Mouse (Mus musculus): ENCODE results near the gene Ranbp3. TPM values are rescaled to one million over a fixed set of nuclear protein-coding genes. Genes with fewer than 3 reads are reported as not detected.

The Ranbp3 gene
- total and polyA plus RNA-seq, 3 experiments = 77.9 to 86.0 (median 79.5) TPM

DNA sequence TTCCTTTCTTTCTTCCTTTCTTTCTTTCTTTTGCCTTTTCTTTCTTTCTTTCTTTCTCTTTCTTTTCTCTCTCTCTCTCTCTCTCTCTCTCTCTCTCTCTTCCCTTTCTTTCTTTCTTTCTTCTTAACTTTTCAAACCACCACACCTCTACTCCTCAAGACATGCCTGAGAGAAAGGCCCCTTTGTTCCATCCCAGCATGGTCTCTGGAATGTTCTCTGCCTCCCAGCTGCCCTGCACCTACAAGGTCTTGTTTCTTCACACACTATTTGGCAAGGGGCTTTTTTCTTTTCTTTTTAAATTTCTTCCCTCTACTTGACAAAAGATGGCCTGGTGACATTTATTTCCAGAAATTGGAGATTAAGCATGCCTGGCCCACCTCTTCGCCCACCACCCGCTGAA is 56.6 kb downstream of the Ranbp3 start:
- H3K79me2 ChIP-seq (replicated peaks; ENCODE audit: control insufficient read depth, extremely low read depth, insufficient read depth, poor library complexity, severe bottlenecking) = no peaks in the 10 kb centered on the region
- dilution Hi-C loops (cut with MboI; ENCODE audit: extremely low pct_ligation_motif_present, extremely low pct_unique_long_range_greater_than_20kb, low sequenced_read_pairs) = no loop called here
- in situ Hi-C loops (cut with MboI; ENCODE audit: low pct_ligation_motif_present, low pct_unique_long_range_greater_than_20kb, low sequenced_read_pairs) = no loop called here
- DNase-seq (ENCODE audit: extremely low read depth) = no peak
- peaks cover 51% of the 10 kb centered on the region for H3K27me3 ChIP-seq (replicated peaks)
- H3K36me3 ChIP-seq (replicated peaks in 1 of 2; ENCODE audit: control insufficient read depth in 1 of 2, insufficient read depth in 1 of 2, low read length in 1 of 2) = peaks cover 0 to under 1% of the 10 kb centered on the region in 2 experiments
- no peak overlapping the region for H3K27ac ChIP-seq (ENCODE audit: insufficient read depth, low read depth)
- H3K4me2 ChIP-seq (ENCODE audit: insufficient read depth, low read depth, poor library complexity, severe bottlenecking) = no peak overlapping the region
- H3K4me3 ChIP-seq (replicated peaks in 1 of 3; ENCODE audit: low read depth in 2 of 3, low read length in 2 of 3, poor library complexity in 1 of 3) = no peak overlapping the region
- H3K9me3 ChIP-seq (replicated peaks; ENCODE audit: low read length) = no peaks in the 10 kb centered on the region
- no peak overlapping the region for H3K9ac ChIP-seq (ENCODE audit: insufficient read depth, low read depth)
- peaks cover 6 to 24% of the 10 kb centered on the region in 2 experiments for H3K4me1 ChIP-seq (ENCODE audit: control insufficient read depth in 1 of 2, insufficient read depth in 2 of 2)
- no peak for TF ChIP-seq JUND (conservative IDR thresholded peaks at IDR 0.05; ENCODE audit: low read depth, low read length)
- TF ChIP-seq KAT2A (IDR thresholded peaks at IDR 0.05; ENCODE audit: insufficient replicate concordance, low read length) = no peak

DNA sequence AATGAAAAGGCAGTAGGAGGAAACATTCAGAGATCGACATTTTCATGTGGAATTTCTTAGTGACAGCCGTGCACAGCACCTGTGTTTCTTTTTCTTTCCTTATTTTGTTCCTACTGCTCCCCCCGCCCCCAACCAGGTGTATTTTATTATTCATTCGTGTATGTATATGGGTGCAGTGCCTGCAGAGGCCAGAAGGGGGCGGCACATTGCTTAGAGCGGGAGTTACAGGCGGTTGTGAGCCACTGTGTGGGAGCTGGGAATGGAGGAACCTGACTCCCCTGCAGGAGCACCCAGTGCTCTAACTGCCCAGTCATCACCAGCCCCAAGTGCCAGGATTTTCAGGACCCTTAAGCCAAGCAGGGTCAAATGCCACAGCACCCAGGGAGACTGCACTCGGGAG is 63.4 kb downstream of the Ranbp3 start:
- no peaks in the 10 kb centered on the region for H3K36me3 ChIP-seq (replicated peaks in 1 of 2; ENCODE audit: control insufficient read depth in 1 of 2, insufficient read depth in 1 of 2, low read length in 1 of 2)
- no peak overlapping the region for H3K4me2 ChIP-seq (ENCODE audit: insufficient read depth, low read depth, poor library complexity, severe bottlenecking)
- no peaks in the 10 kb centered on the region for H3K79me2 ChIP-seq (replicated peaks; ENCODE audit: control insufficient read depth, extremely low read depth, insufficient read depth, poor library complexity, severe bottlenecking)
- peaks cover 4% of the 10 kb centered on the region for H3K9me3 ChIP-seq (replicated peaks; ENCODE audit: low read length)
- TF ChIP-seq ZNF384 (IDR thresholded peaks at IDR 0.05; ENCODE audit: low read depth, low read length) = no peak
- no peak for TF ChIP-seq MYC (IDR thresholded peaks at IDR 0.05; ENCODE audit: low read depth, low read length)
- no peak for TF ChIP-seq NELFE (IDR thresholded peaks at IDR 0.05; ENCODE audit: low read depth, low read length)
- TF ChIP-seq EP300 (IDR thresholded peaks at IDR 0.05; ENCODE audit: low read length) = no peak
- TF ChIP-seq TCF12 (IDR thresholded peaks at IDR 0.05; ENCODE audit: low read depth, low read length) = no peak
- TF ChIP-seq CTCF (conservative IDR thresholded peaks at IDR 0.05 in 1 of 2, IDR thresholded peaks at IDR 0.05 in 1 of 2; ENCODE audit: low read depth in 2 of 2, low read length in 2 of 2) = peak in 1 of 2 experiments; percentile 59; a peak in 3 of 4 replicates
- no peak for TF ChIP-seq GABPA (IDR thresholded peaks at IDR 0.05; ENCODE audit: insufficient replicate concordance, low read depth, low read length)
- peak; percentile 13; the same call in 1 of the 2 replicates for TF ChIP-seq RAD21 (IDR thresholded peaks at IDR 0.05; ENCODE audit: low read depth, low read length)
- no peak for TF ChIP-seq USF2 (conservative IDR thresholded peaks at IDR 0.05; ENCODE audit: low read depth, low read length)
- TF ChIP-seq HCFC1 (IDR thresholded peaks at IDR 0.05; ENCODE audit: low read depth, low read length) = no peak
- DNase-seq (ENCODE audit: extremely low read depth) = no peak
- no peaks in the 10 kb centered on the region for H3K4me1 ChIP-seq (ENCODE audit: control insufficient read depth in 1 of 2, insufficient read depth in 2 of 2)
- in situ Hi-C loops (cut with MboI; ENCODE audit: low pct_ligation_motif_present, low pct_unique_long_range_greater_than_20kb, low sequenced_read_pairs) (no loop called here), dilution Hi-C loops (cut with MboI; ENCODE audit: extremely low pct_ligation_motif_present, extremely low pct_unique_long_range_greater_than_20kb, low sequenced_read_pairs) (no loop called here)
- no peak overlapping the region for H3K9ac ChIP-seq (ENCODE audit: insufficient read depth, low read depth)
- H3K27ac ChIP-seq (ENCODE audit: insufficient read depth, low read depth) = no peak overlapping the region
- H3K4me3 ChIP-seq (replicated peaks in 1 of 3; ENCODE audit: low read depth in 2 of 3, low read length in 2 of 3, poor library complexity in 1 of 3) = no peak overlapping the region
- peaks cover 87% of the 10 kb centered on the region for H3K27me3 ChIP-seq (replicated peaks)

DNA sequence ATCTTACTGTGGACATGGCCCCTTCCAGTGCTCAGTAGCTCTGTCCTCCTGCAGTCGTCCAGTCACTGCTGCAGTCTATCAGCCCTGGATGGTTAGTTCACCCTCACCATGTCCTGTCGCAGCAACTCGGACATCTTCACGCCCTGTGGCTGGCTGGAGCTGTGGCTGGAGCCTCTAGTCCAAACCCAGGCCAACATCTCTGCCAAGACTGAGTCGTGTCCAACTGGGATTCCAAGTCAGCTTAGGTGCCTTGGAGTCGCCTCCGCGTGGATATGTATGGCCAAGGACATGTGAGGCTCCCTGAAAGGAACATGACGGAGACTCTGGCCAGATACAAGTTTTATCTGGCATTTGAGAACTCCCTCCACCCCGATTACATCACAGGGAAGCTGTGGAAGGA is 65.1 kb downstream of the Ranbp3 start:
- Histone ChIP-seq H3K27ac (ENCODE audit: insufficient read depth, low read depth) (no peak overlapping the region), H3K4me2 (ENCODE audit: insufficient read depth, low read depth, poor library complexity, severe bottlenecking) (no peak overlapping the region), H3K27me3 (replicated peaks) (peaks cover 83% of the 10 kb centered on the region), H3K9me3 (replicated peaks; ENCODE audit: low read length) (peaks cover 4% of the 10 kb centered on the region), H3K4me1 (ENCODE audit: control insufficient read depth in 1 of 2, insufficient read depth in 2 of 2) (0 out of 4 replicates have a peak, but pooled peaks cover 0 to under 1% of the 10 kb centered on the region in 2 experiments), H3K9ac (ENCODE audit: insufficient read depth, low read depth) (no peak overlapping the region), H3K4me3 (replicated peaks in 1 of 3; ENCODE audit: low read depth in 2 of 3, low read length in 2 of 3, poor library complexity in 1 of 3) (no peak overlapping the region), H3K36me3 (replicated peaks in 1 of 2; ENCODE audit: control insufficient read depth in 1 of 2, insufficient read depth in 1 of 2, low read length in 1 of 2) (no peaks in the 10 kb centered on the region), H3K79me2 (replicated peaks; ENCODE audit: control insufficient read depth, extremely low read depth, insufficient read depth, poor library complexity, severe bottlenecking) (no peaks in the 10 kb centered on the region)
- DNase-seq (ENCODE audit: extremely low read depth) = no peak
- dilution Hi-C loops (cut with MboI; ENCODE audit: extremely low pct_ligation_motif_present, extremely low pct_unique_long_range_greater_than_20kb, low sequenced_read_pairs) = no loop called here
- TF ChIP-seq JUND (conservative IDR thresholded peaks at IDR 0.05; ENCODE audit: low read depth, low read length) (no peak), MEF2A (IDR thresholded peaks at IDR 0.05; ENCODE audit: borderline replicate concordance, low read depth, low read length) (no peak), MAFK (IDR thresholded peaks at IDR 0.05; ENCODE audit: insufficient replicate concordance, low read length) (no peak)
- in situ Hi-C loops (cut with MboI; ENCODE audit: low pct_ligation_motif_present, low pct_unique_long_range_greater_than_20kb, low sequenced_read_pairs) = no loop called here

All from CH12.LX (cell line).